13 mouse cellular contexts compared by ENCODE assay signal in genomic region chr3:51998511-51999399, GRCm38 (mm10).
DNase-seq lines count a peak whose midpoint lies in the region; ATAC-seq lines count a peak whose summit lies in the region.
"Had no signal": no experiment of that assay in that cellular context is flagged by ENCODE, and none has a peak within 500 bp of the region (broad histone marks: within the 10 kb centered on the region; RNA-seq: fewer than 3 reads in every experiment).

No protein-coding gene starts in this region.

- no peaks in the 10 kb centered on the region for H3K27me3 ChIP-seq in forebrain, embryonic 10.5 days (ENCODE audit: poor library complexity, severe bottlenecking)
- H3K27me3 ChIP-seq in forebrain, embryonic 15.5 days: no peaks in the 10 kb centered on the region
- no peaks in the 10 kb centered on the region for H3K27me3 ChIP-seq in midbrain, embryonic 10.5 days (ENCODE audit: low read depth, poor library complexity, severe bottlenecking)
- no peaks in the 10 kb centered on the region for H3K27me3 ChIP-seq in midbrain, embryonic 11.5 days (ENCODE audit: control insufficient read depth, insufficient read depth, low read length)
- no peaks in the 10 kb centered on the region for H3K27me3 ChIP-seq in liver, embryonic 16.5 days (ENCODE audit: control insufficient read depth, insufficient read depth, low read depth, low read length)
- H3K27me3 ChIP-seq in stomach, embryonic 16.5 days (ENCODE audit: control insufficient read depth, insufficient read depth, low read length): no peaks in the 10 kb centered on the region
- H3K27me3 ChIP-seq: hindbrain, embryonic 12.5 days; midbrain, embryonic 12.5 days had no signal

- no peak for DNase-seq in forebrain, embryonic 10.5 days (ENCODE audit: extremely low spot score, low spot score)
- DNase-seq in midbrain, embryonic 10.5 days (ENCODE audit: low spot score): no peak
- DNase-seq in midbrain, embryonic 11.5 days (ENCODE audit: low spot score, missing footprints): no peak
- DNase-seq in gastrocnemius, postnatal 14 days: no peak
- no peak for DNase-seq in ovary, postnatal 14 days (ENCODE audit: low spot score)
- DNase-seq: gastrocnemius, postnatal 36 days; kidney, postnatal 25 days; left cerebral cortex, postnatal 4 days had no signal

- H3K4me1 ChIP-seq in forebrain, embryonic 10.5 days: peaks cover 34% of the 10 kb centered on the region
- H3K4me1 ChIP-seq in forebrain, embryonic 15.5 days: peaks cover 19% of the 10 kb centered on the region
- peaks cover 35% of the 10 kb centered on the region for H3K4me1 ChIP-seq in midbrain, embryonic 10.5 days
- peaks cover 11% of the 10 kb centered on the region for H3K4me1 ChIP-seq in midbrain, embryonic 11.5 days (ENCODE audit: control insufficient read depth, insufficient read depth, low read length)
- H3K4me1 ChIP-seq in liver, embryonic 16.5 days (ENCODE audit: control insufficient read depth, low read depth, low read length): peaks cover 5% of the 10 kb centered on the region; the same call in 1 of the 2 replicates
- H3K4me1 ChIP-seq in stomach, embryonic 16.5 days (ENCODE audit: control insufficient read depth, insufficient read depth, low read length): peaks cover 32% of the 10 kb centered on the region

- H3K4me3 ChIP-seq in forebrain, embryonic 10.5 days: no peak overlapping the region
- H3K4me3 ChIP-seq in forebrain, embryonic 15.5 days: no peak overlapping the region
- no peak overlapping the region for H3K4me3 ChIP-seq in midbrain, embryonic 10.5 days
- no peak overlapping the region for H3K4me3 ChIP-seq in midbrain, embryonic 11.5 days (ENCODE audit: low read depth, low read length)
- no peak overlapping the region for H3K4me3 ChIP-seq in liver, embryonic 16.5 days (ENCODE audit: low read depth, low read length)
- H3K4me3 ChIP-seq in stomach, embryonic 16.5 days (replicated peaks; ENCODE audit: low read length): no peak overlapping the region
- H3K4me3 ChIP-seq: hindbrain, embryonic 12.5 days; midbrain, embryonic 12.5 days had no signal

- H3K27ac ChIP-seq in forebrain, embryonic 10.5 days: 0 out of 2 replicates have a peak overlapping the region, but pooled peaks have one; percentile 37
- no peak overlapping the region for H3K27ac ChIP-seq in forebrain, embryonic 15.5 days (replicated peaks)
- H3K27ac ChIP-seq in midbrain, embryonic 10.5 days (replicated peaks): peak overlapping the region; percentile 34; the same call in 1 of the 2 replicates
- no peak overlapping the region for H3K27ac ChIP-seq in midbrain, embryonic 11.5 days (ENCODE audit: low read depth, low read length)
- H3K27ac ChIP-seq in liver, embryonic 16.5 days (ENCODE audit: low read length): no peak overlapping the region
- peak overlapping the region; percentile 78 for H3K27ac ChIP-seq in stomach, embryonic 16.5 days (ENCODE audit: low read length)
- H3K27ac ChIP-seq: hindbrain, embryonic 12.5 days; midbrain, embryonic 12.5 days had no signal

- H3K9ac ChIP-seq in forebrain, embryonic 15.5 days (replicated peaks): no peak overlapping the region
- H3K9ac ChIP-seq in midbrain, embryonic 11.5 days (ENCODE audit: low read length): no peak overlapping the region
- no peak overlapping the region for H3K9ac ChIP-seq in liver, embryonic 16.5 days (ENCODE audit: low read depth, low read length)
- H3K9ac ChIP-seq in stomach, embryonic 16.5 days (ENCODE audit: low read length): no peak overlapping the region
- H3K9ac ChIP-seq: hindbrain, embryonic 12.5 days; midbrain, embryonic 12.5 days had no signal

- 88% methylated on average over 21 of the region's 21 CpGs for WGBS in forebrain, embryonic 10.5 days
- WGBS in forebrain, embryonic 15.5 days: 70% methylated on average over 21 of the region's 21 CpGs
- WGBS in midbrain, embryonic 10.5 days: 84% methylated on average over 21 of the region's 21 CpGs
- 82% methylated on average over 21 of the region's 21 CpGs for WGBS in midbrain, embryonic 11.5 days
- WGBS in liver, embryonic 16.5 days (ENCODE audit: insufficient replicate concordance): 31% methylated on average over 21 of the region's 21 CpGs
- WGBS in stomach, embryonic 16.5 days: 52% methylated on average over 21 of the region's 21 CpGs

- no peaks in the 10 kb centered on the region for H3K9me3 ChIP-seq in forebrain, embryonic 10.5 days
- H3K9me3 ChIP-seq in forebrain, embryonic 15.5 days: no peaks in the 10 kb centered on the region
- H3K9me3 ChIP-seq in midbrain, embryonic 10.5 days (replicated peaks): no peaks in the 10 kb centered on the region
- H3K9me3 ChIP-seq in midbrain, embryonic 11.5 days (ENCODE audit: control insufficient read depth, low read length): no peaks in the 10 kb centered on the region
- H3K9me3 ChIP-seq in liver, embryonic 16.5 days (replicated peaks; ENCODE audit: control insufficient read depth, low read length): no peaks in the 10 kb centered on the region
- no peaks in the 10 kb centered on the region for H3K9me3 ChIP-seq in stomach, embryonic 16.5 days (replicated peaks; ENCODE audit: control insufficient read depth, low read length)
- H3K9me3 ChIP-seq: hindbrain, embryonic 12.5 days; midbrain, embryonic 12.5 days had no signal

- ATAC-seq in forebrain, embryonic 15.5 days (replicated peaks): no peak
- no peak for ATAC-seq in midbrain, embryonic 11.5 days (ENCODE audit: low FRiP score)
- ATAC-seq in liver, embryonic 16.5 days (ENCODE audit: low read depth): 0 out of 2 replicates have a peak, but pooled peaks have one; percentile 35
- ATAC-seq in stomach, embryonic 16.5 days (ENCODE audit: insufficient read depth, low FRiP score): peak; percentile 72; the same call in 1 of the 2 replicates

- intact Hi-C loops in gastrocnemius, postnatal 14 days (cut with DNase I; ENCODE audit: low total_unique reads): no loop called here

- no peaks in the 10 kb centered on the region for H3K36me3 ChIP-seq in forebrain, embryonic 10.5 days (replicated peaks)
- H3K36me3 ChIP-seq in forebrain, embryonic 15.5 days: no peaks in the 10 kb centered on the region
- no peaks in the 10 kb centered on the region for H3K36me3 ChIP-seq in midbrain, embryonic 10.5 days
- no peaks in the 10 kb centered on the region for H3K36me3 ChIP-seq in midbrain, embryonic 11.5 days (ENCODE audit: control insufficient read depth, insufficient read depth, low read length)
- H3K36me3 ChIP-seq in liver, embryonic 16.5 days (ENCODE audit: control insufficient read depth, insufficient read depth): no peaks in the 10 kb centered on the region
- H3K36me3 ChIP-seq in stomach, embryonic 16.5 days (ENCODE audit: control insufficient read depth, insufficient read depth, low read length): no peaks in the 10 kb centered on the region
- H3K36me3 ChIP-seq: hindbrain, embryonic 12.5 days; midbrain, embryonic 12.5 days had no signal

- no peak overlapping the region for H3K4me2 ChIP-seq in forebrain, embryonic 15.5 days (replicated peaks)
- H3K4me2 ChIP-seq in midbrain, embryonic 11.5 days: no peak overlapping the region
- H3K4me2 ChIP-seq in liver, embryonic 16.5 days (ENCODE audit: low read depth, low read length): no peak overlapping the region
- peak overlapping the region; percentile 23 for H3K4me2 ChIP-seq in stomach, embryonic 16.5 days (ENCODE audit: low read depth, low read length)
- H3K4me2 ChIP-seq: hindbrain, embryonic 12.5 days; midbrain, embryonic 12.5 days had no signal

Comparison
In these comparisons a context has a peak if more than half of its experiments do, and no peak if none do; other contexts are left out.
1. H3K27ac ChIP-seq: peak in forebrain, embryonic 10.5 days (single experiment), midbrain, embryonic 10.5 days (single experiment) and stomach, embryonic 16.5 days (single experiment); none in forebrain, embryonic 15.5 days (single experiment), midbrain, embryonic 11.5 days (single experiment) and liver, embryonic 16.5 days (single experiment).
2. ATAC-seq: peak in liver, embryonic 16.5 days (single experiment) and stomach, embryonic 16.5 days (single experiment); none in forebrain, embryonic 15.5 days (single experiment) and midbrain, embryonic 11.5 days (single experiment).